Mouse (Mus musculus): Measurements from ENCODE around the gene Cnnm4.

DNA sequence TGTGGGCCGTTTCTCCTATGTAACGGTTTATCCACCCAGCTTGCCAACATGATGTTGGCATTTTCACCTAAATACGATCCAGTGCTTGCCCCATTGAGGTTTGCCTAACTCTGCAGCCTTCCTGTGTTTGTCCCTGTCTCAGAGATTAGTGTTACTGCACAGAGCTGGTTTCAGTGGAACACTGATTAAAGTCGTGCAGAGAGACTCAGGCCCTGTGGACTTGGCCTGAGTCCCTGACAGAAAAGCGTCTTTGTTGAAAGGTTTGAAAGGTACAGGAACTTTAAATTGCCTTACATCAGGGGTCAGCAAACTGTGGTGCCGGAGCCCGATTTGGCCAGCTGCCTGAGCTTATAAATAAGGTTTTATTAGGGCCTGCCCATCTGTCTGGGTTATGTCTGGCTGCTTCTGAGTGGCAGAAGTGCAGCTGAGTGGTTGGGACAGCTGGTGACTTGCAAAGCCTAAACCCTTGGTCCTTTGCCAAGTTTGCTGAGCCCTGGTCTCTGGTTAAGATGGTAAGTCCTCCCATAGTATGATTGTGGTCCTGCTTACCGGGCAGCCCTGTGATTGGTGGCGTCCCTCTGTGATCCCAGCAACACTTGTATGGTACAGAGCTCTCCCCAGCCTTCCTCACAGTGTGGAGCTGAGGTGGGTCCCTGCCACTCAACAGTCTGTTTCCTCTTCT is 52.1 kb downstream of the Cnnm4 start:
- TF ChIP-seq CTCF (IDR thresholded peaks at IDR 0.05; ENCODE audit: low read depth, low read length) (no peak), POLR2A (IDR thresholded peaks at IDR 0.05; ENCODE audit: borderline replicate concordance, low read depth, low read length) (no peak)
